Mouse (Mus musculus) Muller cell, postnatal 12 days (primary cell): ENCODE data around the gene Gm21800.
"Not testable (repeated sequence)": the region's sequence is repeated elsewhere in the genome, so short reads cannot be mapped to it uniquely, and the experiment has no call there.

Source experiments
- DNase-seq: peaks from one replicate; pipeline ENCODE4 v3.0.0-alpha.2; 2015; ENCODE audit errors: inconsistent ontology term

The Gm21800 gene

GRCm38 (mm10) chrY:41406198-41406597 is at the start of gene Gm21800:
Gene Gm21800, plus strand, starts transcription at chrY:41406498.
- DNase-seq = not testable (repeated sequence)
